Mouse (Mus musculus) G1E (cell line): Measurements from ENCODE around the gene Chrm4. TPM values are rescaled to one million over a fixed set of nuclear protein-coding genes. Genes with fewer than 3 reads are reported as not detected.

Experiments used
- ATAC-seq: 2 replicates; pipeline ENCODE4 v1.8.0; 2016; ENCODE audit warnings: mild to moderate bottlenecking; ENCODE audit not compliant: insufficient number of reproducible peaks, poor library complexity, low FRiP score, severe bottlenecking; ENCODE audit errors: extremely low read depth
- DNase-seq: peaks from one replicate; pipeline ENCODE4 v3.0.0; 2012; ENCODE audit warnings: low spot score
- H3K27me3 ChIP-seq: 2 replicates; pipeline ENCODE4 v1.6.1; 2012; ENCODE audit warnings: mild to moderate bottlenecking, low read length, inconsistent platforms; ENCODE audit not compliant: insufficient read depth
- H3K36me3 ChIP-seq: replicated peaks from 2 replicates; pipeline ENCODE3; 2012; ENCODE audit warnings: mild to moderate bottlenecking, inconsistent platforms
- H3K4me1 ChIP-seq: 2 replicates; pipeline ENCODE4 v1.6.1; 2012; ENCODE audit warnings: low read depth, low read length, inconsistent platforms, mixed read lengths; ENCODE audit not compliant: insufficient read depth
- H3K4me3 ChIP-seq: 2 replicates; pipeline ENCODE4 v1.5.1; 2012; ENCODE audit warnings: low read depth, mild to moderate bottlenecking, inconsistent platforms, low read length, moderate library complexity, mixed read lengths
- H3K9me3 ChIP-seq: replicated peaks from 2 replicates; pipeline ENCODE4 v1.6.1; 2012; ENCODE audit warnings: inconsistent platforms
- CTCF ChIP-seq: IDR thresholded peaks from 2 replicates; pipeline ENCODE4 v1.5.1; 2012; ENCODE audit warnings: low read depth, low read length, inconsistent platforms, mixed read lengths
- GATA1 ChIP-seq: IDR thresholded peaks from 2 replicates; pipeline ENCODE4 v1.6.1; 2012; ENCODE audit warnings: borderline replicate concordance, low read length, inconsistent platforms, mixed read lengths
- GATA2 ChIP-seq: IDR thresholded peaks from 2 replicates; pipeline ENCODE4 v1.6.1; 2012; ENCODE audit warnings: low read depth, low read length, inconsistent platforms, borderline replicate concordance
- POLR2AphosphoS5 ChIP-seq: IDR thresholded peaks from 2 replicates; pipeline ENCODE4 v1.6.1; 2012; ENCODE audit warnings: low read depth, low read length, inconsistent platforms; ENCODE audit not compliant: insufficient replicate concordance
- TAL1 ChIP-seq: conservative IDR thresholded peaks from 2 replicates; pipeline ENCODE4 v1.6.1; 2012; ENCODE audit warnings: low read depth, low read length, inconsistent platforms, mixed read lengths
- polyA plus RNA-seq: library from polyadenylated mRNA; stranded (reverse); fragments of >175 nt; gene quantifications from 2 replicates; pipeline ENCODE4 v1.2.3, GENCODE M21; 2012
- total RNA-seq, 2 experiments: library from RNA; stranded (forward) in 1 of 2; stranded (reverse) in 1 of 2; fragments of 200-1000 nt in 1 of 2; fragments of >200 nt in 1 of 2; fragmentation: Nextera tagmentation in 1 of 2; gene quantifications; 2 replicates each; pipeline ENCODE4 v1.2.3; 2014 to 2017

The Chrm4 gene
- total and polyA plus RNA-seq, 3 experiments: 0.11 to 0.60 TPM; not detected in 1

DNA sequence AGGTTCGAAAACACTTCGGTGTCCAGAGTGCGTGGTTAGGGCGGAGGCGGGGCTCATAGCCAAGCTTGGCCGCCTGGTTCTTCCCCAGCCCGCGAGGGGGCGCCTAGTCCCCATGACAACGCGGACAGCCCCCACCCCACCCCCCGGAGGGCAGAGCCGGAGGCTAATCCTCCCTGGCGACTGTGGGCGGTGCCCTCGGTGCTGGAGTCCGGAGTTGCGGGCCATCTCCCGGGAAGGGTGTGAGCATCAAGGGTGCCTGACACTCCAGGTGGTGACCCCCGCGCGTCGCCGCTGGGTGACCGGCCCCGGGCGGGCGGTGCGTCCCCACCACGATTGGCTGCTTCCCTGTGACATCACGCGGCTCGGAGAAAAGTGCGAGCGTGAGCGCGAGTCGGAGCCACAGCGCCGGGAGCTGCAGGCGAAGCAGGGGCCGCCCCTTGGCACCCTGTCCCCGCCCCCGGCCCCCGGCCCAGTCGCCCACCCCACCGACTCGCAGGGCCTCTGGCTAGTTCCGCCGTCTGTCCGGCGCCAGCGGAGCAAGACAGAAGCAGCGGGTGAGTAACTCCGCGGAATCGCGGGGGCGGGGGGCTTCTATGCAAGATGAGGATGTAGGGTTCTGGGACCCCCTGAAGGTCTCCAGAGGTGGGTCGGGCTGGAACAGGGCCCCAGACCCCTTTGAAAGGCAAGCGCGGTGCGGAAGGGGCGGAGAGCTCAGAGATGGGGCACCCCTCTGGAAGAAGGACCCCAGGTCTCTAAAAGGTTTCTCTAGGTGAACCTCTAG lies 5.1 kb upstream of the Chrm4 start:
- no peak overlapping the region for H3K4me3 ChIP-seq

DNA sequence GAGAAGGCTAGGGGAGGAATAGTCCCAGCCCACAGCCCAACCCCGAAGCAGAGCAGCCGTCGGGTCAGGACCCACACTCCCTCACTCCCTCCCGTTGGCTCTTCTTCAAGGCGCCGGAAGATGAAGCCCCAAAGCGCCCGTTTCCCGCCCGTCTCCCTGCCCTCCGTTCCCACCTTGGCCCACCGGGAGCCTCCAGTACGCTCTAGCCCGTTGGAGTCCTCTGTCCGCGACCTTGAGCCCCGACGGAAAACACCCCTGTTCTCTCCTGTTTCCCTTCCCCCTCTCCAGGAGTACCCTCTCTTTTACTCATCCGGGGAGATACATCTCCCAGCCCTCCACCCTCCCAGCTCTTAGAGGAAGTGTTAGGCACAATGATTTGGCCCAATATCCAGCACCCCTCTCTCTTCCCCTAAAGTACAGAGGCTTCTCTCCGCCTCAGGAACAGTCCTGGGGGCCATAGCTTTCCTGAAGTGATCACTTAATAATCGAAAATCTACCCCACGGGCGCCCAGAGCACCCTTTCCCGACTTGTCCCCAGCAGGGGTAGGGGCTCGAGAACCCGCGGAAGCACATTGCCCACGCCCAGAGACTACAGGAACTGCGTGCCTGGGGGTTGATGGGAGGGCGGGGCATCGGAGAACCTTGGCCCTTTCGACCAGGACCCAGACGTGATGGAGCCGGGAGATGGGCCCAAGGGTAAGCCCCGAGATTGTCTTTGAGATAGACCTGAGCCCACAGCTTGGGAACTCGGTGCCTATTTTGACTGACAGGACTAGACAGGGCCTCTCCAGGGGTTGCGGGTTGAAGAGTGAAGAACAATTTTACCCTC lies 4.2 kb upstream of the Chrm4 start:
- no peak for TF ChIP-seq TAL1
- no peak for TF ChIP-seq GATA2
- no peak for TF ChIP-seq CTCF
- TF ChIP-seq POLR2AphosphoS5: no peak
- TF ChIP-seq GATA1: no peak
- DNase-seq: peak; percentile 3
- Histone ChIP-seq H3K4me1 (peaks cover 12% of the 10 kb centered on the region), H3K9me3 (peaks cover 30% of the 10 kb centered on the region), H3K36me3 (peaks cover 16% of the 10 kb centered on the region), H3K27me3 (peaks cover 43% of the 10 kb centered on the region), H3K4me3 (no peak overlapping the region)
- no peak for ATAC-seq

More for the DNA sequence above, 5.1 kb upstream of the Chrm4 start:
- H3K4me1 ChIP-seq: peaks cover 4% of the 10 kb centered on the region; the same call in 1 of the 2 replicates
- peaks cover 25% of the 10 kb centered on the region for H3K36me3 ChIP-seq
- no peak for DNase-seq
- no peak for TF ChIP-seq TAL1
- no peak for TF ChIP-seq GATA2
- TF ChIP-seq GATA1: no peak
- no peak for ATAC-seq
- H3K9me3 ChIP-seq: peaks cover 30% of the 10 kb centered on the region
- peaks cover 37% of the 10 kb centered on the region for H3K27me3 ChIP-seq

DNA sequence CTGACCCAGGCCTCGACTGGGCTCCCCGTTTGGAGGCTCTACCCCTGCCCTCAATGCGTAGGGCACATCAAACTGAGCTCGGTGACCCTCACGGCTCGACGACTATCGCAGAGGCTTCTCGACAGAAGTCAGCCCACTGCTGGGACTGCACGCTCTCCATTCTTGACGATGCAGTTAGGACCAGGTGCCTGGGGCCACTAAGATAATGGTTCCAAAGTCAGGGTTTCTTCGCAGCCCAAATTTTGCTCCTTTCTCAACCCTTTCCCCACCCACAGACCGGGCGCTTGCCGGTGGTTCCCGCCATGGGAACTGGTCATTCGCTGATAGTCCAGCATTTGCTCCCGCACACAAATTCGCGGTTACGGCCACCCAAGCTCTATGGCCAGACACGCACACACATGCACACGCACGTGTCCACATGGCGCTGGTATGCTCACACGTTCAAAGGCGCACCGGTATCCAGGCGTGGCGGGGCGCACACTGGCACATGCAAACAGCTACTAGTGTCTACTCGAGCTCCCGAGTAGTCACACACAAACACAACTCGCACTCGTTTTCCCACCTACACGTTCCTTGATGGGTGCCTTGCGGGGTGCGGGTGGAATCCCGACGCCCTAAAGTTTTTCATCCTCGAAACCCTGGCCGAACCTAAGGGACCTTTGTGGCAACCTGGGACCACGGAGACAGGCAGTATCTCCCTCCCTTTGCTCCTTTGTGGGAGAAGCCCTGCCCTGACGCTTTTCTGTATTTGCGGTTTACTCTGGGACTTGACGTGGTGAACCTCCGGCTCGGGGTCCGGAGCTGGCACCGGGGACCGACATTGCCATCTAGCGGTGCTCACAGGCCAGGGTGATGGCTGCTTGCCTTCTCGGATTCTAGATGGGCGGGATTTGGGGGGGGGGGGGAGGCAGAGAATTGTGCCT lies 3.4 kb upstream of the Chrm4 start:
- DNase-seq (no peak), ATAC-seq (no peak)
- TF ChIP-seq TAL1 (no peak), GATA1 (no peak), POLR2AphosphoS5 (no peak), GATA2 (no peak), CTCF (no peak)
- peaks cover 51% of the 10 kb centered on the region for H3K27me3 ChIP-seq
- peaks cover 30% of the 10 kb centered on the region for H3K9me3 ChIP-seq
- peaks cover 8% of the 10 kb centered on the region for H3K36me3 ChIP-seq
- peak overlapping the region; percentile 46; the same call in 1 of the 2 replicates for H3K4me3 ChIP-seq
- peaks cover 20% of the 10 kb centered on the region for H3K4me1 ChIP-seq

DNA sequence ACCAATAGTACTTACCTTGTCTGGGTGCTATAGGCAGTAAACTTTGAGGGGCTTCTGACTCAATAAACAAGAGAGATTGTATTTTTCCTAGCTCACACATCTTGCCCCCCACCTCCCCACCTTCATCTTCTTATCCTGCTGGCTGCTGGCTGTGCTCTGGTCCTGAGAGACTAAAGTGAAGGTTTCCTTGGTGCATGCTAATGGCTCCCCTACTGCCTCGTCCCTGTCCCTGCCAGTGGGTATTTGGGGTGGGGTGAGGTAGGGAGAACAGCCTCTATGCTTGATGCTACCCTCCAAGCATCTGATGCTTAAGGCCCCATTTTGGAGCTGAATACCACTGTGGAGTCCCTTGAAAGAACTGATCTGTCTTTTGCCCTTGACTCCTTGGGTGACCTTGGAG lies 2.3 kb upstream of the Chrm4 start:
- TF ChIP-seq GATA2 (no peak), GATA1 (no peak), TAL1 (no peak), CTCF (no peak), POLR2AphosphoS5 (no peak)
- Histone ChIP-seq H3K4me3 (no peak overlapping the region), H3K36me3 (peaks cover under 1% of the 10 kb centered on the region), H3K9me3 (peaks cover 30% of the 10 kb centered on the region), H3K27me3 (peaks cover 55% of the 10 kb centered on the region), H3K4me1 (peaks cover 23% of the 10 kb centered on the region)
- DNase-seq (no peak), ATAC-seq (no peak)

DNA sequence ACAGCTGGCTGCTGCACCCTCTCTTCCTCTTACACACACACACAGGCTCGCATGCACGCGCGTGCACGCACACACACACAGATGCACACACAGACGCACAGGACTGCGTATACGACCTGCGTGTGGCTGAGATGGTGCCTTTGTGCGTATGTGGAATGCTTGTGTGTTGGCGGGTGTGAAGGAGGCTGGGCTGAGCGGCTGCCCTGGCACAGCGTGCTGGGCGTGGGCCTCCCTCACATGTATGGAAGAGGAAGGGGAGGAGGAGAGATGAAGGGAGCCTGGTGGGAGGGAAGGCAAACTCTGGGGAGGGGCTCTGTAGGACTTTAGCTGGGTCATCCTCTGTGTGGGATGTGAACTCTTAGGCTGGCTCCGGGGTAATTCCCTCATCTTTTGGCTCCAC lies 1.6 kb upstream of the Chrm4 start:
- no peak overlapping the region for H3K4me3 ChIP-seq
- TF ChIP-seq GATA2 (no peak), POLR2AphosphoS5 (no peak), CTCF (no peak), TAL1 (no peak), GATA1 (no peak)
- ATAC-seq (no peak), DNase-seq (no peak)
- H3K36me3 ChIP-seq: peaks cover 6% of the 10 kb centered on the region
- peaks cover 25% of the 10 kb centered on the region for H3K4me1 ChIP-seq
- peaks cover 30% of the 10 kb centered on the region for H3K9me3 ChIP-seq
- peaks cover 55% of the 10 kb centered on the region for H3K27me3 ChIP-seq
